ENCODE assay signal across 8 mouse cellular contexts in the genomic region with DNA sequence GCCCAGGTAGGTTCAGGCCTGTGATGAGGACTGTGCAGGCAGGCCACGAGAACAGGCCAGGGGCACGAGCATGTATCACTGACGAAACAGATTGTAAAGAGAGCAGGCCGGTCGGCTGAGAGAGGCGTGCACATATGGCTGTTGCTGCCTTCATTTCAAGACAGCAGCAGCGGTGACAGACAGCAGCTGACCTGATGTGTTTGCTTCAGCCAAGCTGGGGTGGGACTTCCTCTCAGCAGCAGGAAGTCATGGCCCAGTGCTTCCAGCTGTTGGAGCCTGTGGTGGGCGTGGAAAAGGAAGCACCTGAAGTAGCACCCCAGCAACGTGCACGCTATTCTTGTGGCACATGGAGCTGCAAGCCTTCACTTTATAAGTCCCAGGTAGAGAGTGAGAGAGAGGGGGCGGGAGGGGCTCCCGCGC.
A peak's percentile ranks its signal among the peaks of the same experiment; 100 is the strongest.
DNase-seq lines count a peak whose midpoint lies in the region; ATAC-seq and TF ChIP-seq lines count a peak whose summit lies in the region.
"Had no signal": no experiment of that assay in that cellular context is flagged by ENCODE, and none has a peak within 500 bp of the region (broad histone marks: within the 10 kb centered on the region; RNA-seq: fewer than 3 reads in every experiment).

No protein-coding gene starts in this region.

- peaks cover 17% of the 10 kb centered on the region; the same call in 1 of the 2 replicates for H3K36me3 ChIP-seq in E14TG2a.4 (ENCODE audit: insufficient read depth, low read length)
- no peaks in the 10 kb centered on the region for H3K36me3 ChIP-seq in intestine, embryonic 16.5 days (ENCODE audit: control insufficient read depth, insufficient read depth, low read length)
- no peaks in the 10 kb centered on the region for H3K36me3 ChIP-seq in forebrain, embryonic 15.5 days

- H3K27ac ChIP-seq in intestine, embryonic 16.5 days (ENCODE audit: low read length) = peak overlapping the region; percentile 43
- no peak overlapping the region for H3K27ac ChIP-seq in forebrain, embryonic 15.5 days (replicated peaks)
- H3K27ac ChIP-seq: liver, embryonic 14.5 days had no signal

- WGBS in intestine, embryonic 16.5 days = 50% methylated on average over 13 of the region's 13 CpGs
- WGBS in forebrain, embryonic 15.5 days = 81% methylated on average over 13 of the region's 13 CpGs

- no peak overlapping the region for H3K4me2 ChIP-seq in intestine, embryonic 16.5 days (ENCODE audit: low read depth, low read length)
- no peak overlapping the region for H3K4me2 ChIP-seq in forebrain, embryonic 15.5 days (replicated peaks)

- peaks cover 10% of the 10 kb centered on the region for H3K9me3 ChIP-seq in E14TG2a.4 (ENCODE audit: low read length)
- H3K9me3 ChIP-seq in intestine, embryonic 16.5 days (ENCODE audit: control insufficient read depth, low read length) = no peaks in the 10 kb centered on the region
- no peaks in the 10 kb centered on the region for H3K9me3 ChIP-seq in forebrain, embryonic 15.5 days

- peaks cover 28% of the 10 kb centered on the region for H3K4me1 ChIP-seq in E14TG2a.4 (replicated peaks; ENCODE audit: low read depth, low read length)
- peaks cover 10% of the 10 kb centered on the region; the same call in 1 of the 2 replicates for H3K4me1 ChIP-seq in intestine, embryonic 16.5 days (ENCODE audit: control insufficient read depth, insufficient read depth, low read length)
- H3K4me1 ChIP-seq in forebrain, embryonic 15.5 days = no peaks in the 10 kb centered on the region

- peak overlapping the region; percentile 78 for H3K4me3 ChIP-seq in E14TG2a.4 (replicated peaks; ENCODE audit: low read length)
- H3K4me3 ChIP-seq in intestine, embryonic 16.5 days (ENCODE audit: low read length) = peak overlapping the region; percentile 9; the same call in 1 of the 2 replicates
- H3K4me3 ChIP-seq in forebrain, embryonic 15.5 days = no peak overlapping the region

- TF ChIP-seq CTCF in E14TG2a.4 (conservative IDR thresholded peaks at IDR 0.05; ENCODE audit: low read length) = no peak

- H3K27me3 ChIP-seq in E14TG2a.4 (ENCODE audit: insufficient read depth, low read length) = no peaks in the 10 kb centered on the region
- no peaks in the 10 kb centered on the region for H3K27me3 ChIP-seq in intestine, embryonic 16.5 days (replicated peaks; ENCODE audit: control insufficient read depth, insufficient read depth, low read length)
- no peaks in the 10 kb centered on the region for H3K27me3 ChIP-seq in forebrain, embryonic 15.5 days

- ATAC-seq in intestine, embryonic 16.5 days = peak; percentile 81
- ATAC-seq in forebrain, embryonic 15.5 days (replicated peaks) = no peak

- DNase-seq in CD4-positive helper T cell, adult 2 months (ENCODE audit: low read depth, low spot score) = peak; percentile 58
- DNase-seq in spleen, adult 12 weeks (ENCODE audit: low spot score) = peak; percentile 52
- DNase-seq in left cerebral cortex, adult 18-20 months (ENCODE audit: low spot score in 2 of 2) = no peak
- DNase-seq in cerebellum, postnatal 36 days = no peak

- H3K9ac ChIP-seq in intestine, embryonic 16.5 days (ENCODE audit: low read depth, low read length) = no peak overlapping the region
- no peak overlapping the region for H3K9ac ChIP-seq in forebrain, embryonic 15.5 days (replicated peaks)
- H3K9ac ChIP-seq: liver, embryonic 14.5 days had no signal

Comparison
In these comparisons a context has a peak if more than half of its experiments do, and no peak if none do; other contexts are left out.
1. DNase-seq: peak in CD4-positive helper T cell, adult 2 months (single experiment) and spleen, adult 12 weeks (single experiment); none in left cerebral cortex, adult 18-20 months (0 of 2) and cerebellum, postnatal 36 days (0 of 2).